Mouse (Mus musculus): ENCODE data around the gene Ccnd1. TPM values are rescaled to one million over a fixed set of nuclear protein-coding genes. Genes with fewer than 3 reads are reported as not detected.
"Not testable (repeated sequence)": the region's sequence is repeated elsewhere in the genome, so short reads cannot be mapped to it uniquely, and the experiment has no call there.

The Ccnd1 gene
- polyA plus RNA-seq, 1 experiment: 12.9 TPM

DNA sequence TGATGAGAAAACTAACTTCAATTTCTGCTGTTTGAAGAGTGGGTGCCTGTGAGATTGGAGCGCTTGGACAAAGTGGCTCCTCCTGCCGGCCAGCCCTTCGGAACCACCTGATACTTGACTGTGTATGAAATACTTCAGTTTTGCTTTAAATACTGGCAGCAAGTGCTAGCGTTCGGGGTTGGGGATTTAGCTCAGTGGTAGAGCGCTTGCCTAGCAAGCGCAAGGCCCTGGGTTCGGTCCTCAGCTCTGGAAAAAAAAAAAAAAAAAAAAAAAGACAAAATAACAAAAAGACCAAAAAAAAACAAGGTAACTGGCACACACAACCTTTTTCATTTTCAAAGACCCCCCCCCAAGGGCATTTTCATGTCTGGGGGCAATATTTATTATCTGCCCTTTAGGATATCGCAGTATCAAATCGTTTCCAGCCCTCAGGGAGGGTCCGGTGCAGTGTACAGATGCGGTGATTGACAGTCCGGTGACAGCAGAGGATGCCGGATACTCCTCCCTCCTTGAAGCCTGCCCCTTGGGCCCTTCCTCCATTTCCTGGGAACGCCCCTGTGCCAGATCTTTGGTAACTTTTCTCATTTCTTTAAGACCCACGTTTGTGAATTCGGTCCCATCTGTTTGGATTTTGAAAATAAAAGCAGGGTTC lies 25.3 kb downstream of the Ccnd1 start:
- Histone ChIP-seq H3K9me3 (no peaks in the 10 kb centered on the region), H3K36me3 (replicated peaks; ENCODE audit: low read length) (peaks cover 29% of the 10 kb centered on the region), H3K4me3 (replicated peaks) (peak overlapping the region; percentile 94), H3K4me1 (peaks cover 42% of the 10 kb centered on the region), H3K27me3 (replicated peaks) (no peaks in the 10 kb centered on the region)
- TF ChIP-seq FLI1 (IDR thresholded peaks at IDR 0.05; ENCODE audit: low read length): no peak
- no peak for TF ChIP-seq GATA1 (IDR thresholded peaks at IDR 0.05; ENCODE audit: borderline replicate concordance, low read length)

DNA sequence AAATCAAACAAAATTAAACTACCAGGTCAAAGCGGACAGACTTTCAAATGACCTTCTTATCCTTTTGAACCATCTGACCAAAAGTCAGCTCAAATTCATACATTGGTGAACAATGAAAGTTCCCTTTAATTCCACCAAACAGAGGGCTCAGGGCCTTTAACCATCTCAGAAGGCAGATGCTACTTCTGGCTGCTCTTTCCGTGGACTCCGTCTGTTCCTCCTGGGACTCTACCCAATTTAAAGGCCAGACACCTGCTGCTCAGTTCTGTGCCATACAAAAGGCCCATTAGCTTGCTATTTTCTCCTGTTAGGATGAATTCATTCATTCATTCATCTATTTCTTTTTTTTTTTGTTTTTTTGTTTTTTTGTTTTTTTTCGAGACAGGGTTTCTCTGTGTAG lies 26.8 kb downstream of the Ccnd1 start:
- TF ChIP-seq FLI1 (IDR thresholded peaks at IDR 0.05; ENCODE audit: low read length) (no peak), GATA1 (IDR thresholded peaks at IDR 0.05; ENCODE audit: borderline replicate concordance, low read length) (no peak)
- H3K4me1 ChIP-seq: peaks cover 41% of the 10 kb centered on the region
- H3K27me3 ChIP-seq (replicated peaks): peaks cover 4% of the 10 kb centered on the region
- no peak overlapping the region for H3K4me3 ChIP-seq (replicated peaks)
- no peaks in the 10 kb centered on the region for H3K9me3 ChIP-seq
- H3K36me3 ChIP-seq (replicated peaks; ENCODE audit: low read length): peaks cover 15% of the 10 kb centered on the region

DNA sequence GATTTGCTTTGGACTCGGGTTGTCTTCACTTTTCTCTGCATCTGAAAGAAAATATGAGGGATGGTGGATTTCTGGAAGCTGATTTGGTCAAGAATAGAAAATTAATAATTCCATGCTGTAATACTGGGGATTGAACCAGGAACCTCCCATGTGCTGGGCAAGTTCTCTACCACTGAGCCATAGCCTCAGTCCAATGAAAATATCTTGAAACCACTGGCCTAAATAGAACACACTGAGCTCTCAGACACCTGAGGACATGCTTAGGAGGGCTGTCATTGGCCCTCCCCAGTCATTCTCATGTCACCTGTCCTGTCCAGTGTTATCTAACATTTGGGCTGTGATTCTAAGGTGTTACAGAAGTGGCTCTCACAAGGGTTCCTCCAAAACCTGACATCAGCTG lies 28.6 kb downstream of the Ccnd1 start:
- H3K36me3 ChIP-seq (replicated peaks; ENCODE audit: low read length): no peaks in the 10 kb centered on the region
- no peaks in the 10 kb centered on the region for H3K9me3 ChIP-seq
- no peak overlapping the region for H3K4me3 ChIP-seq (replicated peaks)
- no peak for TF ChIP-seq GATA1 (IDR thresholded peaks at IDR 0.05; ENCODE audit: borderline replicate concordance, low read length)
- no peak for TF ChIP-seq FLI1 (IDR thresholded peaks at IDR 0.05; ENCODE audit: low read length)
- H3K4me1 ChIP-seq: peaks cover 44% of the 10 kb centered on the region
- peaks cover 8% of the 10 kb centered on the region for H3K27me3 ChIP-seq (replicated peaks)

DNA sequence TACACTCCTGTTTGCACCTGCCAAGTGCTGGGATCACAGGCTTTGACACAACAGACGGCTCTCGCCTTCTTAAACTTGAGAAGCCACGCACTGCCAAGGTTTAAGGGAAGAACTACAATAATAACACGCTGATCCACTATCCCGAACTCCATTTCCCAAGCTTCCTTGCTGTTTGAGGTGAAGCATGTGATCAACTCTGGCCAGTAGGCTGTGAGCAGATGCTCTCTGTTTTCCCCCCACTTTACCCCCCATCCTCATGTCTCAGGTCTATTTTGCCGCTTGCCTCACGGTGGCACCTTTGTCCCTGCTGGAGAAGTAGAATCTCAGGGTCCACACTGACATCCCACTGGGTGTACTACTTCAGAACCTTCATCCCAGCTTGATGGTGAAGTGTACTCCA lies 31.0 kb downstream of the Ccnd1 start:
- Histone ChIP-seq H3K9me3 (peaks cover 7% of the 10 kb centered on the region), H3K4me1 (peaks cover 30% of the 10 kb centered on the region), H3K27me3 (replicated peaks) (peaks cover 22% of the 10 kb centered on the region), H3K36me3 (replicated peaks; ENCODE audit: low read length) (no peaks in the 10 kb centered on the region), H3K4me3 (replicated peaks) (no peak overlapping the region)
- no peak for TF ChIP-seq GATA1 (IDR thresholded peaks at IDR 0.05; ENCODE audit: borderline replicate concordance, low read length)
- no peak for TF ChIP-seq FLI1 (IDR thresholded peaks at IDR 0.05; ENCODE audit: low read length)

DNA sequence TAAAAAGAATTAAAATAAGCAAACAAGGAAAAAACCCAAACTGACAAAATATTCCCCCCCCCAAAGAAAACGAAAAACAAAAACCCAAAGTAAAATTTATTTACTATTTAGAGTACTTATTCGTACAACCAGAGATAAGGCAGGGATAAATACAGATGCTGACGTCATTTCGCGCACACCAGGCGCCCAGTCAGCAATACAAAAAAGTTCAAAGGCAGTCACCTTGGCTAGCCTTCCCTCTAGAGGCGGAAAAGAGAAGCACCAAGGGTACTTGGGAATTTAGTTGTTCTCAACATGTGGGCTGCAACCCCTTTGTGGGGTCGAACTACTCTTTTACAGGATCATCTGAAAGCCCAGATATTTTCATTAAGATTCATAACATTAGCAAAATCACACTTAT lies 31.9 kb downstream of the Ccnd1 start:
- Histone ChIP-seq H3K27me3 (replicated peaks) (peaks cover 28% of the 10 kb centered on the region), H3K36me3 (replicated peaks; ENCODE audit: low read length) (no peaks in the 10 kb centered on the region), H3K4me1 (peaks cover 30% of the 10 kb centered on the region), H3K9me3 (peaks cover 7% of the 10 kb centered on the region), H3K4me3 (replicated peaks) (no peak overlapping the region)
- TF ChIP-seq FLI1 (IDR thresholded peaks at IDR 0.05; ENCODE audit: low read length): no peak
- TF ChIP-seq GATA1 (IDR thresholded peaks at IDR 0.05; ENCODE audit: borderline replicate concordance, low read length): no peak

DNA sequence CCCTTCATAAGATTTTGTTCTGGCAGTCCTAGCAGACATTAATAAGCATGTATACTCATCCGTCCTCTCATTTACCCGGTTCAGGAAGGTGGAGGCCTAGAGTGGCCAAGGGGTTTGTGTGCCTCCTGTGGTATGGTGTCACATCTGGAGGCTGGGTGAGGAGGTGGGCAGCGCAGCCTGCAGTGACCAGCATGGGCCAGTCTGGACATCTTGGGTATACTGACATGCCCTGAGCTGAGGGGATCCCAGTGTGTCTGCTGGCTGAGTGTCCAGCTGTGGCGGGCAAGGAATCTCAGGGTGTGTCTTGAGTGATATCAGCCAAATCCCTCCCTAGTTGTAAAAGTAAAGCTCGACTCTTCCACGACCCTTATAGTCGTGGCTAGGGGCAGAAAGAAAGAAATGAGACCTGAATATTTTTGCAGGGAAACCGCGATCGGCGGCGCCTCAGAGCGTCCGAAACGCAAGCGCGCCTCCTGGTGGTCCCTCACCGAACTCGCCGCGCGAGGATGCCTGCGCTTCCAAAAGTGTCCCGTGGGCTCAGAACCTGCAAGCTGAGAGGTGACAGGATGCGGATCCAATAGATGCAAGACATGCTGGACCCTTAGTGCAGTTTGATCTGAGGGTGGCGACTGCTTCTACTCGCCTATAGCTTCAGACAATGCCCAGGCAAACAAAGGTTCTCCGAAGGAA lies 32.9 kb downstream of the Ccnd1 start:
- peaks cover 7% of the 10 kb centered on the region for H3K9me3 ChIP-seq
- H3K4me3 ChIP-seq (replicated peaks): peak overlapping the region; percentile 86
- peaks cover 35% of the 10 kb centered on the region for H3K27me3 ChIP-seq (replicated peaks)
- no peaks in the 10 kb centered on the region for H3K36me3 ChIP-seq (replicated peaks; ENCODE audit: low read length)
- peaks cover 30% of the 10 kb centered on the region for H3K4me1 ChIP-seq
- TF ChIP-seq FLI1 (IDR thresholded peaks at IDR 0.05; ENCODE audit: low read length) (no peak), GATA1 (IDR thresholded peaks at IDR 0.05; ENCODE audit: borderline replicate concordance, low read length) (no peak)

DNA sequence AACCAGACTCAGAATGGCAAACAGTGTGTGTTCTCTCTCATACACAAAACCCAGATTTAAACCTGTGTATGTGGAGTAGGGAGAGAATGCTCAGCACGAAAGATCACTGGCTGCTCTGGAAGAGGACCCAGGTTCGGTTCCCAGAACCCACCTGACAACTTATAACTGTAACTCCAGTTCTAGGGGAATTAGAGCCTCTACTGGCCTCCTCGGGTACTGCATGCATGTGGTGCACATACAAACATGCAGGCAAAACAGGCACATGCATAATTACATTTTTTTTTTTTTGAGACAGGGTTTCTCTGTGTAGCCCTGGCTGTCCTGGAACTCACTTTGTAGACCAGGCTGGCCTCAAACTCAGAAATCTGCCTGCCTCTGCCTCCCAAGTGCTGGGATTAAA lies 34.2 kb downstream of the Ccnd1 start:
- Histone ChIP-seq H3K27me3 (replicated peaks) (peaks cover 49% of the 10 kb centered on the region), H3K4me1 (peaks cover 30% of the 10 kb centered on the region)
- H3K9me3 ChIP-seq; H3K4me3 ChIP-seq (replicated peaks); H3K36me3 ChIP-seq (replicated peaks; ENCODE audit: low read length): not testable (repeated sequence)

DNA sequence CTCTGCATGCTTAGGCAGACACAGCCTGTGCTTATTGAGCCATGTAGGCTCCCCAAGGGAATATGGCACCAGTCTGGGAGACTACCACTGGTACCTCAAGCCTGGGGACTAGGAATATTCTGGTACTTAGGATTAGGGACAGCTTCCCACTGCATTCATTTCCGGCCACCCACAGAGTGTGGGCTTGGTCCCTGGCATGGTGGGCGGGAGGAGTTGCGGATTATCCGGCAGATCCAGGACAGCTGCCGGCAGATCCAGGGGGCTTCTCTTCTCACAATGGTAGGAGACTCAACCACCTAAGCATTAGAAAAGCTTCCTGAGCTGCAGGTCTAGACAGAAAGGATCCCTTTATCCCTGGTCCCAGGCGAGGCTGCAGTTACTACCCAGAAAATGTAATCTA lies 41.2 kb downstream of the Ccnd1 start:
- peaks cover 84% of the 10 kb centered on the region for H3K27me3 ChIP-seq (replicated peaks)
- H3K4me1 ChIP-seq: peaks cover 29% of the 10 kb centered on the region
- no peaks in the 10 kb centered on the region for H3K36me3 ChIP-seq (replicated peaks; ENCODE audit: low read length)
- no peaks in the 10 kb centered on the region for H3K9me3 ChIP-seq
- TF ChIP-seq FLI1 (IDR thresholded peaks at IDR 0.05; ENCODE audit: low read length): no peak
- no peak for TF ChIP-seq GATA1 (IDR thresholded peaks at IDR 0.05; ENCODE audit: borderline replicate concordance, low read length)
- H3K4me3 ChIP-seq (replicated peaks): no peak overlapping the region

DNA sequence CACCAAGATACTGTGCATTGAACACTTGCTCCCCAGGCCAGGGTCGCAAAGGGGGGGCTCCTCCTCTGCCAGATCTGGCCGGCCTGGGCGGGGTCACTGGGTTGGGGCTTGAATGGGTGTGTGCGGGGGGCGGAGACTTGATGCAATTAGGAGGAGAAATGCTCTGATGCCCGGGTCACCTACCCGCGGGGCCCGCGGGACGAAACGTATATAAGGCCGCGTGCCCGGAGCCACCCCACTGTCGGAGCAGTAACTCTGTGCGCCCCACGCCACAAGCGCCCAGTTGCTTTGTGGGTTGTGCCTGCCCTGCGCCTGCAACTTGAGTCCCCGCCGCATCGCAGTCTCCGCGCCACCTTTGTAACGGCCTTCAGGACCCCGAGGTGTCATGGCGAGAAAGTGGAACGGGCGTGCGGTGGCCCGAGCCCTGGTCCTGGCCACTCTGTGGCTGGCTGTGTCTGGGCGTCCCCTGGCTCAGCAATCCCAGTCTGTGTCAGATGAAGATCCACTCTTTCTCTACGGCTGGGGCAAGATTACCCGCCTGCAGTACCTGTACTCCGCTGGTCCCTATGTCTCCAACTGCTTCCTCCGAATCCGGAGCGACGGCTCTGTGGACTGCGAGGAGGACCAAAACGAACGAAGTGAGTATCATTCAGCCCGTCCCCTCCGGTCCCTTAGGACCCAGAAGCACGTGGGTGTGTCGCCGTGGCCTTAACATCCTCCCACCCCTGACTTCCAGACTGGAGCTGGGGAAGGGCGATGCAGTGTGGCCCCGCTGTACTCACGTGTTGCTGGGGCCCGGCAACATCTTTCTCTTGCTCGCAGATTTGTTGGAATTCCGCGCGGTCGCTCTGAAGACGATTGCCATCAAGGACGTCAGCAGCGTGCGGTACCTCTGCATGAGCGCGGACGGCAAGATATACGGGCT lies 43.2 kb downstream of the Ccnd1 start, which contains the start of gene Fgf15:
Fgf15 (plus strand) TSS at position 238 of the 925 bp plus-strand sequence.
- H3K4me3 ChIP-seq (replicated peaks): peak within 1 kb of the TSS; percentile 94
- H3K4me1 ChIP-seq: peaks cover 29% of the 10 kb centered on the region
- peaks cover 78% of the 10 kb centered on the region for H3K27me3 ChIP-seq (replicated peaks)
- TF ChIP-seq FLI1 (IDR thresholded peaks at IDR 0.05; ENCODE audit: low read length) (no peak), GATA1 (IDR thresholded peaks at IDR 0.05; ENCODE audit: borderline replicate concordance, low read length) (no peak)
- no peaks in the 10 kb centered on the region for H3K36me3 ChIP-seq (replicated peaks; ENCODE audit: low read length)
- H3K9me3 ChIP-seq: no peaks in the 10 kb centered on the region

All from megakaryocyte, embryonic 14.5 days (primary cell).